Mouse (Mus musculus): Measurements from ENCODE around the gene Nkd1. TPM values are rescaled to one million over a fixed set of nuclear protein-coding genes. Genes with fewer than 3 reads are reported as not detected.

Gene Nkd1
- polyA plus RNA-seq (2015; fragmentation: Nextera tagmentation; extraction: Ambion mirVana): 101 and 122 TPM in 2 replicates

DNA sequence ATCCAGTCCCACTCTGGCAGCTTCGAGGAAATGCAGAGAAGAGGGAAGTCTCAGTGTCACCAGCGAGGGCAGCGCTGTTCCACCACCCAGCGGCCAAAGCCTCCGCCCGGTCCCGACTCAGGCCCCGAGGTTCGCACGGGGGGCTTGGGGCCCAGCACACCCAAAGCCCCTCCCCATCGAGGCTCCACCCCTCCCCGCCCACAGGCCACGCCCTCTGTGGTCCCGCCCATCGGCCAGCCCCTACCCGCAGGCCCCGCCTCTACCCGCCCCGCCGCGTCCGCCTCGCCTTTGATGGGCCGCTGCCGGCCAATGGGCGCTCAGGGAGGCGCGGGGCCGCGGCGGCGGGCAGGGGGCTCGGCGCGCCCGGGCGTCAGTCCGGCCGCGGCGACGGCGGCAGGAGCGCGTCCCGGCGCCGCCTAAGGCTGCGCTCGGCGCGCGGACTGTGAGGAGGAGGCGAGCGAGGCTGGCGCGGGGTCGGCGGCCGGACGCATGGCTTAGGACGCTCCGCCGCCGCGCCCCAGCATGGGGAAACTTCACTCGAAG lies at the start of gene Nkd1:
TSS of gene Nkd1 (plus strand) at position 370 of the 543 bp plus-strand sequence.
- H3K4me1 ChIP-seq: peaks cover 60% of the 10 kb centered on the region
- peak within 1 kb of the TSS; percentile 86 for H3K4me3 ChIP-seq
- H3K4me2 ChIP-seq: peak within 1 kb of the TSS; percentile 80
- H3K27ac ChIP-seq: peak within 1 kb of the TSS; percentile 90
- H3K36me3 ChIP-seq: peaks cover 7% of the 10 kb centered on the region; the same call in 1 of the 2 replicates
- H3K9me3 ChIP-seq: no peaks in the 10 kb centered on the region
- H3K27me3 ChIP-seq: peaks cover 7% of the 10 kb centered on the region; the same call in 1 of the 2 replicates
- peak within 1 kb of the TSS; percentile 93 for H3K9ac ChIP-seq
- WGBS: 0% methylated on average over 33 of the region's 67 CpGs
- peak; percentile 82 for ATAC-seq (ENCODE audit: insufficient number of reproducible peaks, insufficient read depth, low FRiP score, low TSS enrichment, low read depth)

DNA sequence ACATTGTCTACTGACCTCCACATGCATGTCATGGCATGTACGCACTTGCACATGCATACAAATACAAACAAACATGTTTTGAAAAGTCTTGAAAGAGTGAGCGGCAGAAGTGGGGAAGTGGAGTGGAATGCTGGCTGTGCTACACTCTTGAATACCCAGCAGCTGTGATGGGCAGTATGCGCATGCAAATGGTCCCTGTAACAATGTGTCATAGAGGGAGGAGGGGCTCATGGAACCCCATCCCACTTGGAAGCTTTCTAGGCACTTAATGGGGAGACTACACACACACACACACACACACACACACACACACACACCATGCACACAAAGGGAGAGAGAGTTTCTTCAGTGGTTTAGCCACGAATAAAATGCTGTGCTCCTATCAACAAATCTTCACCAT lies 39.9 kb upstream of the Nkd1 start:
- no peaks in the 10 kb centered on the region for H3K9me3 ChIP-seq
- H3K9ac ChIP-seq: no peak overlapping the region
- no peak for ATAC-seq (ENCODE audit: insufficient number of reproducible peaks, insufficient read depth, low FRiP score, low TSS enrichment, low read depth)
- no peaks in the 10 kb centered on the region for H3K27me3 ChIP-seq
- H3K4me3 ChIP-seq: no peak overlapping the region
- H3K36me3 ChIP-seq: no peaks in the 10 kb centered on the region
- 86% methylated on average over 4 of the region's 4 CpGs for WGBS
- H3K27ac ChIP-seq: no peak overlapping the region
- H3K4me1 ChIP-seq: no peaks in the 10 kb centered on the region
- no peak overlapping the region for H3K4me2 ChIP-seq

DNA sequence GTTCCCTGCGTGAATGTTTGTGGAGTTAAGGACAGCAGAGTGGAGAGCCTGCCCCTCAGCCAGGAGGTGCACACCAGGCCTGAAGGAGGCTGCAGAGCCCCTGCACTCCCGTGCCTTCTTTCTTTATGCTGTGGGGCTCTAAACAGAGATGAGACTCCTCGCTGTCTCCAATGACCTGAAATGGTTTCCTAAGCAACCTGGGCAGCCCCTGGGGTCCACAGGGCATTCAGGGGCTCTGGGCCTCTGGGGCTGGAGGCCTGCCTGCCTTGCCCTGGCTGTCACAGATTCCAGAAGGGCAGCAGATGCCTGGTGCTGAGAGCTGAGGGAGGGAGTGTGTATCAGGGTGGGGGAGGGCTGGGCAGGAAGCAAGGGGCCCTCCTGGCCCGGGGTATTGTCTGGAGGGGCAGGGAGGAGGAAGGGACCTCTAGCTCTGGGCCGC lies 32.7 kb upstream of the Nkd1 start:
- peaks cover 11% of the 10 kb centered on the region for H3K4me1 ChIP-seq
- H3K9ac ChIP-seq: no peak overlapping the region
- 9% methylated on average over 5 of the region's 5 CpGs for WGBS
- peak overlapping the region; percentile 13; the same call in 1 of the 2 replicates for H3K27ac ChIP-seq
- no peaks in the 10 kb centered on the region for H3K9me3 ChIP-seq
- no peak overlapping the region for H3K4me2 ChIP-seq
- H3K36me3 ChIP-seq: no peaks in the 10 kb centered on the region
- no peak overlapping the region for H3K4me3 ChIP-seq
- no peaks in the 10 kb centered on the region for H3K27me3 ChIP-seq
- no peak for ATAC-seq (ENCODE audit: insufficient number of reproducible peaks, insufficient read depth, low FRiP score, low TSS enrichment, low read depth)

DNA sequence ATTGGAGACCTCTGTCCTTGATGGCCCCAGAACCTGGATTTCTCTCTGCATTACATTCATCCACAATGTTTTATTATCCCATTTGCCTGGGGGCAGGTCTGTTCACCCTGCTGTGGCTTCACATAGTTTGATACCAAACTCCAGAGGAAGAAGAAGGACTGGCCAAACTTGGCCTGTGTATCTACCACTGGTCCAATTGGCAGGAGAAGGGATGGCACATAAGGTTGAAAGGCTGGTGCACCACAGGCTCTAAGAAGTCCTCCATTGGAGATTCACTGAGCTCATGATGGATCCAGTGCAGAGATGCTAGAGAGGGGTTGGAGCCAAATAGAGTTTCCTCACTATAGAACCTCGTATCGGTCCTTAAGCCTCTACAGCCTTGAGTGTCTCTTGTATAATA lies 27.1 kb upstream of the Nkd1 start:
- Histone ChIP-seq H3K4me3 (no peak overlapping the region), H3K4me1 (peaks cover 7% of the 10 kb centered on the region), H3K4me2 (no peak overlapping the region), H3K27ac (no peak overlapping the region), H3K9me3 (no peaks in the 10 kb centered on the region; the same call in 1 of the 2 replicates), H3K9ac (no peak overlapping the region), H3K36me3 (no peaks in the 10 kb centered on the region), H3K27me3 (no peaks in the 10 kb centered on the region)
- WGBS: 83% methylated on average over 2 of the region's 2 CpGs
- ATAC-seq (ENCODE audit: insufficient number of reproducible peaks, insufficient read depth, low FRiP score, low TSS enrichment, low read depth): no peak

DNA sequence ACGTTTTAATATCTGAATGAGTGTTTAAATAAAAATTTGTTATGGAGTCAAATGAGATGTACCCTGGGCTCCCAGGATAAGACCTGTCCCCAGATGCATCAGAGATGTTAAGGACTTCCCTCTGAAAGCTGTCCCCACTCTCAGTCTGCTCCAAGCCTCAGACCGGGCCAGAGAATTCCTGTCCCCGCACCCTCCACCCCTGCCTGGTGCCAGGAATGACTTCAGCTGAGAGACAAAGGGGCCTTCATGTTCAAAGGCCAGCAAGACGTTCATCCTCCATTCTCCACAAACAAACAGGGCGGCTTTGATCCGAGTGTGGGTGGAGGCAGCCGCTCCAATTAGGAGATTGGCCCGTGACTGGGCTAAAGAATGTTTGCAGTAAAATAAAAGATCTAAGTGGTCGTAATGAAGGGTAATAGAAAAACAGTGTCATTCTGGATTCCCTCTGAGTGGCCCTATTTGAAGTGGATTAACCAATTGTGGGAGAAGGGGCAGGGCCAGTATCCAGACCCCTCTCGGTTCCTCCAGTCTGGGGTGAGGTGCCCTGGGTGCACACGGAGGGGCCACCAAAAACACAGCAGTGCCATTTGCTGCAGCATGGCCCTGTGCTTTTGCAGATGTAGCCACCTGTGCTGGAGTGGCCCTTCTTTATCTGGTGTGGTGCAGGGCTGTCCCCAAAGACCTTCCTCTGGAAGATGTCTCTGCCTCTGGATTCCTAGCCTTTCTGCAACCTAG lies 25.9 kb upstream of the Nkd1 start:
- Histone ChIP-seq H3K27ac (no peak overlapping the region), H3K9me3 (no peaks in the 10 kb centered on the region; the same call in 1 of the 2 replicates), H3K4me1 (peaks cover 7% of the 10 kb centered on the region), H3K9ac (no peak overlapping the region), H3K4me2 (peak overlapping the region; percentile 31), H3K36me3 (no peaks in the 10 kb centered on the region), H3K27me3 (no peaks in the 10 kb centered on the region), H3K4me3 (no peak overlapping the region)
- 9% methylated on average over 11 of the region's 11 CpGs for WGBS
- no peak for ATAC-seq (ENCODE audit: insufficient number of reproducible peaks, insufficient read depth, low FRiP score, low TSS enrichment, low read depth)

DNA sequence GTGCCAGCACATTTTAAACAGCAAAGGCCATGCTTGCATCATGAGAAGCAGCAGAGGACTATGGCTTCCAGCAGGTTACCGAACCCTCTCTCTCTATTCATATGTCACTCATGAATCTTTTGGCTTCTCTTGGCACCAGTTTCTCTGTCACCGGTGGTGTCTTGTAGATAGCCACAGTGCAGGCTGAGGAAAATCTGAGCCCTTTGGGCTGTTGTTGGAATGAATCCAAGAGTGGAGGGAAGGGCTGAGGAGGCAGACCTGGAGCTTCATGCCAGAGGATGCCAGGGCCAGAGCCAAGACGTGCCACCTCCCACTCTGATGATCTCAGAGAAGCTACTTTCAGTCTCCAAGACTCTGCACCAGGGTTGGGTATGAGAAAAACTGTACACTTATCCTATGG lies 19.0 kb upstream of the Nkd1 start:
- Histone ChIP-seq H3K4me1 (no peaks in the 10 kb centered on the region), H3K4me2 (no peak overlapping the region), H3K27me3 (no peaks in the 10 kb centered on the region), H3K27ac (no peak overlapping the region), H3K4me3 (no peak overlapping the region), H3K9me3 (no peaks in the 10 kb centered on the region), H3K36me3 (no peaks in the 10 kb centered on the region), H3K9ac (no peak overlapping the region)
- 84% methylated on average over 3 of the region's 3 CpGs for whole genome bisulfite sequencing
- no peak for ATAC-seq (ENCODE audit: insufficient number of reproducible peaks, insufficient read depth, low FRiP score, low TSS enrichment, low read depth)

DNA sequence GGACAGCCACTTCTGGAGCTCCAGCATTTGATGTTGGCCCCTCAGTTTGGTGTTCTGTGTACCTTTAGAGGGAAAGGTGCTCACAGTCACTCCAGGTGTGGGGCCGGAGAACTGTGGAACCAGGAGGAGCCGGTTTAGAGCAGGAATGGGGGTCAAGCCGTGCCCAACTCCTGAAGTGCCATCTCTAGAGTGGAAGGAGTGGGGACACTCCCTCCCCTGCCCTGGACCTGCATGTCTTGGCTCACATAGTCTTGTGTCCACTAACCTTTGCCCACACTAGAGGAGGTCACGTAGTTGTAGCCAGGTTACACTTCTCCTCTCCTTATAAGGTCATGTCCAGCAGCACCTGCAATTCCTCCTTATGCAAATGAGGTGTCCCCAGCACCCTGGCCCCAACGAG lies 14.2 kb upstream of the Nkd1 start:
- no peaks in the 10 kb centered on the region for H3K9me3 ChIP-seq
- 78% methylated on average over 5 of the region's 5 CpGs for WGBS
- no peaks in the 10 kb centered on the region for H3K36me3 ChIP-seq
- ATAC-seq (ENCODE audit: insufficient number of reproducible peaks, insufficient read depth, low FRiP score, low TSS enrichment, low read depth): no peak
- H3K4me3 ChIP-seq: no peak overlapping the region
- H3K4me2 ChIP-seq: no peak overlapping the region
- H3K9ac ChIP-seq: no peak overlapping the region
- H3K27ac ChIP-seq: no peak overlapping the region
- H3K4me1 ChIP-seq: no peaks in the 10 kb centered on the region
- peaks cover 14% of the 10 kb centered on the region for H3K27me3 ChIP-seq

DNA sequence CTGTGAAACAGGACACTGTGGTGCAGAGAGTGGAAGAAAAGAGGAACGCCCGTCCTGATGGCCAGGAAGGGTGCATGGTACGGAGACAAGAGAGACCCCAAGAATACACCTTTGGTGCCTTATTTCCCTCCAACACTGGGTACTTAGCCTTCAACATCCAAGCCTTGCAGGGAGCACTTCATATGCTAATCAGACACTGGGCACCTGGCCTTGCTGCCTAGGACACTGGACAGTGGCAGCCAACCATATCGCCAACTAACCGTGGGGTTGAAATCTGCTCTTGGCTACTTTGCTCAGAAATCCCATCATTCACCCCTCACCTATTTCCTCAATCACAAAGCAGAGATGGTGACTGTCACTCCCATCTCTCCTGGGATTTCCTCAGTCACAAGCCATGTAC lies 10.1 kb upstream of the Nkd1 start:
- H3K4me2 ChIP-seq: no peak overlapping the region
- no peak overlapping the region for H3K4me3 ChIP-seq
- peaks cover 35% of the 10 kb centered on the region for H3K27me3 ChIP-seq
- H3K9me3 ChIP-seq: no peaks in the 10 kb centered on the region
- 85% methylated on average over 5 of the region's 5 CpGs for WGBS
- H3K36me3 ChIP-seq: no peaks in the 10 kb centered on the region
- no peak overlapping the region for H3K27ac ChIP-seq
- no peaks in the 10 kb centered on the region for H3K4me1 ChIP-seq
- no peak overlapping the region for H3K9ac ChIP-seq
- no peak for ATAC-seq (ENCODE audit: insufficient number of reproducible peaks, insufficient read depth, low FRiP score, low TSS enrichment, low read depth)

DNA sequence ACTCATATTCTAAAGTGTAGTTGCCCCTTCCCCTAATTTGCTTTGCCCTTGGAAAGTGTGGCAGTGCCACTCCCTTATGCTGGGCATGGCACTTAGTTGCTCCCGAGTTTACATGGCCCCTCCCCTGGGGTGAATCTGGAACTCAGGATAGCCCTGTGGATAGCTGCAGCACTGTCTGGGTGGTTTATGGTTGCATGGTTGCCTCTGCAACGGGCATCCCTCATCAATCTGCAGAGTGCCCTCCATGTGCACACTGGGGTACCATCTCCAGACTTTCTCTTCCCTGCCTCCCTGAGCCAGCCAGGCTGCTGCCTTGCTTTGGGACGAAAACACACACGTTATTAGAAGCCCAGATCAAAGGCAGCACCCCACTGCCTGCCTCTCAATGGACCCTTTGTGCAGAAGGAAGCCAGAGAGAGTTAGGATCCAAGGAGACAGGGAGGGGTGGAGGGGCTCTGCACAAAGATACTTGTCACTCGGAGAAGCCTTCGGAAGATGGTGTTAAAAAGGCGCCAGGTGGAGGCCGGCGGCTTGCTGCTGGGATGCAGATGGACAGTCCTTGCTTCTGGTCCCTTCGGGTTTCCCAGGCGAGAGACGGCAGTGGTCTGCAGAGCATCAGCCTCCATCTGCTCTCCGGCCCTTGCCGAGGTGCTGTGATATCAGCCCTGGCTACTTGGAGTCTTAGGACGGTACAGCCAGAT lies 8.9 kb upstream of the Nkd1 start:
- no peak overlapping the region for H3K27ac ChIP-seq
- H3K36me3 ChIP-seq: no peaks in the 10 kb centered on the region
- H3K4me2 ChIP-seq: peak overlapping the region; percentile 30; the same call in 1 of the 2 replicates
- H3K9me3 ChIP-seq: no peaks in the 10 kb centered on the region
- H3K27me3 ChIP-seq: peaks cover 35% of the 10 kb centered on the region
- 8% methylated on average over 15 of the region's 15 CpGs for WGBS
- ATAC-seq (ENCODE audit: insufficient number of reproducible peaks, insufficient read depth, low FRiP score, low TSS enrichment, low read depth): no peak
- no peaks in the 10 kb centered on the region for H3K4me1 ChIP-seq
- H3K9ac ChIP-seq: peak overlapping the region; percentile 27; the same call in 1 of the 2 replicates
- H3K4me3 ChIP-seq: no peak overlapping the region

DNA sequence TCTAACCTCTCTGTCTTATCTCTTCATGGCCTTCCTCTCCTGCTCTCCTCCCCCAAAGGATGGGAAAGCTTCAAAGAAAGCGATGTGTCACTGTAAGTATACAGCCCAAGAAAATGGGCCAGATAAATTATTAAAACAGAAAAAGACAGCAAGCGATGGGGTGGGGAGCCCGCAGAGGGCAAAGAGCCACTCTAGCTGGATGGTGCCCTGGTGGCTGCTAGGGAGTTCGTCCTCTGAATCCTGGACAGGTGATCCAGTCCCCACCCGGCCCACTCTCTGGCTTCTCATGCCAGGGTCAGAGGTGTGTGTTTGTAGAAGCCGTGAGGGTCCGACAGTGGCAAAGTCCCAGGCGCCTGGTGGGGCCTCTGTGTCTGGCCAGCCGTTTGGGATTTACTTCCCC lies 3.1 kb upstream of the Nkd1 start:
- Histone ChIP-seq H3K27me3 (peaks cover 17% of the 10 kb centered on the region), H3K4me2 (no peak overlapping the region), H3K9me3 (no peaks in the 10 kb centered on the region), H3K4me1 (peaks cover 31% of the 10 kb centered on the region), H3K36me3 (no peaks in the 10 kb centered on the region), H3K9ac (no peak overlapping the region), H3K27ac (no peak overlapping the region), H3K4me3 (no peak overlapping the region)
- WGBS: 64% methylated on average over 9 of the region's 9 CpGs
- ATAC-seq (ENCODE audit: insufficient number of reproducible peaks, insufficient read depth, low FRiP score, low TSS enrichment, low read depth): no peak

DNA sequence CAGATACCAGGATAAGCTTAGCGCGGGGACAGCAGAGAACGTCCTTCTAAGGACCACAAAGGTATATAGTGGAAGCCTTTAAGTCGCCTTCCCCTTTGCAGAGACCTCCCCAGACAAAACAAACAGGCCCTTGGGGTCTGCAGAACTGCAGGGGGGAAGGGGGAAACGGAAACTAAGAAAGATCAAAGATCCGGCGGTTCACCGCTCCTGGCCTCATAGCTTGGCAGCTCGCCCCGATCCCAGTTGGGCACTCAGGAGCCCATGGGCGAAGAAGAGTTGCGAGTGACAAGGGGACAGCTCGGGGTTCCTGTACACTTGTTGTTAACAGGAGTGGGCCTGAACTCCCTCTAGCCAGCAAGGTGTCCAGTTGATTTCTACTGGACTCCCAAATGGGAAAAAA lies 773 bp upstream of the Nkd1 start:
- Histone ChIP-seq H3K4me2 (peak overlapping the region; percentile 80), H3K27ac (peak overlapping the region; percentile 90; the same call in 1 of the 2 replicates), H3K9ac (peak overlapping the region; percentile 32; the same call in 1 of the 2 replicates), H3K9me3 (no peaks in the 10 kb centered on the region), H3K4me3 (peak overlapping the region; percentile 86), H3K36me3 (0 out of 2 replicates have a peak, but pooled peaks cover 4% of the 10 kb centered on the region), H3K27me3 (peaks cover 7% of the 10 kb centered on the region; the same call in 1 of the 2 replicates), H3K4me1 (peaks cover 53% of the 10 kb centered on the region)
- ATAC-seq (ENCODE audit: insufficient number of reproducible peaks, insufficient read depth, low FRiP score, low TSS enrichment, low read depth): no peak
- WGBS: 7% methylated on average over 13 of the region's 13 CpGs

All from embryonic facial prominence, embryonic 13.5 days (tissue).